29 mouse cellular contexts compared by ENCODE assay signal in genomic region chr8:79143729-79144128, GRCm38 (mm10).
A peak's percentile ranks its signal among the peaks of the same experiment; 100 is the strongest.
DNase-seq lines count a peak whose midpoint lies in the region; ATAC-seq lines count a peak whose summit lies in the region.
"Had no signal": no experiment of that assay in that cellular context is flagged by ENCODE, and none has a peak within 500 bp of the region (broad histone marks: within the 10 kb centered on the region; RNA-seq: fewer than 3 reads in every experiment).

No protein-coding gene starts in this region.

- peak; percentile 89 for ATAC-seq in granulocyte monocyte progenitor cell, adult 5-6 weeks (replicated peaks; ENCODE audit: poor library complexity, severe bottlenecking)
- ATAC-seq: activated CD4-positive, CD25-positive, alpha-beta regulatory T cell, adult 4 months; forebrain, embryonic 14.5 days; hindbrain, embryonic 16.5 days; midbrain, embryonic 13.5 days had no signal

- 94% methylated on average over 3 of the region's 3 CpGs for WGBS in hindbrain, embryonic 10.5 days

- no peaks in the 10 kb centered on the region for H3K27me3 ChIP-seq in hindbrain, embryonic 10.5 days (ENCODE audit: insufficient read depth, poor library complexity, severe bottlenecking)
- H3K27me3 ChIP-seq: embryonic facial prominence, embryonic 12.5 days; heart, embryonic 13.5 days; limb, embryonic 12.5 days; liver, embryonic 13.5 days; midbrain, embryonic 13.5 days; stomach, embryonic 15.5 days had no signal

- no peaks in the 10 kb centered on the region for H3K9me3 ChIP-seq in hindbrain, embryonic 10.5 days
- H3K9me3 ChIP-seq: embryonic facial prominence, embryonic 12.5 days; heart, embryonic 13.5 days; limb, embryonic 12.5 days; liver, embryonic 13.5 days; midbrain, embryonic 13.5 days; stomach, embryonic 15.5 days had no signal

- no peak overlapping the region for H3K4me3 ChIP-seq in hindbrain, embryonic 10.5 days
- H3K4me3 ChIP-seq: embryonic facial prominence, embryonic 12.5 days; heart, adult 2 months; heart, embryonic 13.5 days; left cerebral cortex, adult 2 months; limb, embryonic 12.5 days; liver, embryonic 13.5 days; midbrain, embryonic 13.5 days; stomach, embryonic 15.5 days had no signal

- H3K4me1 ChIP-seq in hindbrain, embryonic 10.5 days (replicated peaks) = no peaks in the 10 kb centered on the region
- H3K4me1 ChIP-seq: embryonic facial prominence, embryonic 12.5 days; limb, embryonic 12.5 days; liver, embryonic 13.5 days; midbrain, embryonic 13.5 days; stomach, embryonic 15.5 days had no signal

- H3K36me3 ChIP-seq in hindbrain, embryonic 10.5 days = peaks cover 85% of the 10 kb centered on the region
- H3K36me3 ChIP-seq: liver, embryonic 13.5 days had no signal

- no peak overlapping the region for H3K27ac ChIP-seq in hindbrain, embryonic 10.5 days
- H3K27ac ChIP-seq: embryonic facial prominence, embryonic 12.5 days; heart, adult 2 months; heart, embryonic 13.5 days; kidney, postnatal 0 days; left cerebral cortex, adult 2 months; limb, embryonic 12.5 days; liver, embryonic 13.5 days; midbrain, embryonic 13.5 days; stomach, embryonic 15.5 days had no signal

- peak; percentile 17 for DNase-seq in lung, postnatal 36 days
- no peak for DNase-seq in lung, postnatal 4 days
- DNase-seq in monocyte, adult 2 months (ENCODE audit: low read depth in 1 of 2, low spot score in 2 of 2) = peak; percentile 18 to 28
- no peak for DNase-seq in hindbrain, embryonic 10.5 days (ENCODE audit: low spot score)
- DNase-seq in heart, adult 8-10 months (ENCODE audit: low spot score) = no peak
- DNase-seq in cerebellum, postnatal 4 days (ENCODE audit: low spot score in 2 of 2) = no peak
- DNase-seq: adrenal gland, adult 2 months; adrenal gland, postnatal 36 days; cerebellum, adult 8-10 months; cerebellum, postnatal 25 days; embryo, embryonic 11 days; gastrocnemius, postnatal 25 days; heart, adult 2 months; heart, postnatal 10 days; kidney, adult 8-10 months; liver, embryonic 13.5 days; lung, adult 2 months; lung, postnatal 10 days had no signal

Comparison
In these comparisons a context has a peak if more than half of its experiments do, and no peak if none do; other contexts are left out.
1. DNase-seq: peak in lung, postnatal 36 days (single experiment) and monocyte, adult 2 months (2 of 2); none in lung, postnatal 4 days (0 of 2), hindbrain, embryonic 10.5 days (single experiment), heart, adult 8-10 months (single experiment) and cerebellum, postnatal 4 days (0 of 2).